10 mouse cellular contexts compared by ENCODE assay signal in genomic region chr11:51819964-51820363, GRCm38 (mm10). TPM values are rescaled to one million over a fixed set of nuclear protein-coding genes. Genes with fewer than 3 reads are reported as not detected.
A peak's percentile ranks its signal among the peaks of the same experiment; 100 is the strongest.
DNase-seq lines count a peak whose midpoint lies in the region; ATAC-seq and TF ChIP-seq lines count a peak whose summit lies in the region.
"Had no signal": no experiment of that assay in that cellular context is flagged by ENCODE, and none has a peak within 500 bp of the region (broad histone marks: within the 10 kb centered on the region; RNA-seq: fewer than 3 reads in every experiment).

No protein-coding gene starts in this region.

- H3K27me3 ChIP-seq in heart, adult 2 months (ENCODE audit: control insufficient read depth, insufficient read depth, low read length) = no peaks in the 10 kb centered on the region
- no peaks in the 10 kb centered on the region for H3K27me3 ChIP-seq in liver, postnatal 0 days (ENCODE audit: insufficient read depth, low read length)
- H3K27me3 ChIP-seq: embryonic facial prominence, embryonic 15.5 days; limb, embryonic 13.5 days had no signal

- DNase-seq in heart, adult 2 months = peak; percentile 60 to 70
- DNase-seq in heart, adult 8-10 months (ENCODE audit: low spot score) = no peak
- DNase-seq in 416B (ENCODE audit: low read depth) = peak; percentile 83
- peak; percentile 55 for DNase-seq in MEL-GATA-1-ER (ENCODE audit: extremely low read depth, low read depth)
- peak; percentile 56 to 59 for DNase-seq in cerebellum, postnatal 10 days
- peak; percentile 69 for DNase-seq in liver, postnatal 0 days
- peak; percentile 60 for DNase-seq in testis, postnatal 10 days (ENCODE audit: low spot score)
- DNase-seq in frontal cortex, postnatal 14 days (ENCODE audit: low spot score in 2 of 2) = no peak

- peaks cover 6% of the 10 kb centered on the region; the same call in 1 of the 2 replicates for H3K4me1 ChIP-seq in heart, adult 2 months (ENCODE audit: control insufficient read depth, insufficient read depth, low read length)
- H3K4me1 ChIP-seq in liver, postnatal 0 days (ENCODE audit: insufficient read depth) = peaks cover 19% of the 10 kb centered on the region
- H3K4me1 ChIP-seq: limb, embryonic 13.5 days had no signal

- no peak for TF ChIP-seq POLR2A in heart, adult 2 months (IDR thresholded peaks at IDR 0.05; ENCODE audit: insufficient read depth, low read depth, low read length)

- 0 out of 2 replicates have a peak, but pooled peaks have one; percentile 8 for TF ChIP-seq EP300 in heart, adult 2 months (IDR thresholded peaks at IDR 0.05; ENCODE audit: insufficient read depth, low read depth, low read length)
- TF ChIP-seq EP300 in liver, postnatal 0 days (IDR thresholded peaks at IDR 0.05; ENCODE audit: low read depth) = no peak

- no peaks in the 10 kb centered on the region for H3K36me3 ChIP-seq in heart, adult 2 months (ENCODE audit: control insufficient read depth, insufficient read depth, low read length)
- peaks cover 15% of the 10 kb centered on the region for H3K36me3 ChIP-seq in liver, postnatal 0 days (replicated peaks; ENCODE audit: insufficient read depth, low read length)

- 76% methylated on average over 3 of the region's 3 CpGs for WGBS in heart, adult 2 months
- WGBS in liver, postnatal 0 days (ENCODE audit: insufficient replicate concordance) = 86% methylated on average over 3 of the region's 3 CpGs

- no peaks in the 10 kb centered on the region for H3K79me2 ChIP-seq in heart, adult 2 months (replicated peaks; ENCODE audit: control insufficient read depth, insufficient read depth, low read length)

- H3K4me2 ChIP-seq in liver, postnatal 0 days (ENCODE audit: low read depth, low read length) = no peak overlapping the region
- H3K4me2 ChIP-seq: embryonic facial prominence, embryonic 15.5 days; limb, embryonic 13.5 days had no signal

- no peak overlapping the region for H3K27ac ChIP-seq in heart, adult 2 months
- no peak overlapping the region for H3K27ac ChIP-seq in liver, postnatal 0 days (ENCODE audit: low read depth)
- H3K27ac ChIP-seq: embryonic facial prominence, embryonic 15.5 days; limb, embryonic 13.5 days had no signal

- H3K9me3 ChIP-seq in liver, postnatal 0 days (ENCODE audit: low read length) = no peaks in the 10 kb centered on the region
- H3K9me3 ChIP-seq: embryonic facial prominence, embryonic 15.5 days; limb, embryonic 13.5 days had no signal

- no peak for ATAC-seq in liver, postnatal 0 days

- TF ChIP-seq CTCF in heart, adult 2 months (IDR thresholded peaks at IDR 0.05) = peak; percentile 78
- TF ChIP-seq CTCF in liver, postnatal 0 days (IDR thresholded peaks at IDR 0.05; ENCODE audit: low read depth) = peak; percentile 77

- no peak overlapping the region for H3K9ac ChIP-seq in heart, adult 2 months (ENCODE audit: low read depth, low read length)
- H3K9ac ChIP-seq in liver, postnatal 0 days (replicated peaks) = no peak overlapping the region
- H3K9ac ChIP-seq: embryonic facial prominence, embryonic 15.5 days; limb, embryonic 13.5 days had no signal

- no peak overlapping the region for H3K4me3 ChIP-seq in heart, adult 2 months
- H3K4me3 ChIP-seq in liver, postnatal 0 days (ENCODE audit: low read depth, low read length) = no peak overlapping the region
- H3K4me3 ChIP-seq: embryonic facial prominence, embryonic 15.5 days; limb, embryonic 13.5 days had no signal

- intact Hi-C loops in heart, adult 2 months (cut with DNase I) = loop anchor here (2.0 to 5.0 kb wide), 2 partner anchors 147 to 402 kb away; partner anchors contain the start of gene Cdkn2aipnl

RNA-seq across cellular contexts. Expression of gene Jade2, which starts 37.5 kb away (rescaled TPM):
- total RNA-seq in heart, adult 2 months (2021) = 10 to 100 TPM; 11.3 to 12.4 TPM
- polyA plus RNA-seq in heart, adult 2 months (2012; rRNA removed) = 6.5 and 7.3 TPM in 2 replicates
- total RNA-seq in heart, adult 8-10 months (2022) = 10 to 100 TPM in 3 of 4 experiments, 1 to 10 TPM in 1; 9.8 to 14.8 (median 11.8) TPM
- 0.86 and 1.0 TPM in 2 replicates for polyA plus RNA-seq in liver, postnatal 0 days (2015; fragmentation: Nextera tagmentation; extraction: Ambion mirVana)

RNA-seq across cellular contexts. Expression of gene Sar1b, which starts 56.5 kb away (rescaled TPM):
- 100 to 1,000 TPM; 123 to 149 TPM for total RNA-seq in heart, adult 2 months (2021)
- 64.2 and 131 TPM in 2 replicates for polyA plus RNA-seq in heart, adult 2 months (2012; rRNA removed)
- total RNA-seq in heart, adult 8-10 months (2022) = 100 to 1,000 TPM; 149 to 178 (median 154) TPM
- 204 TPM in 2 replicates for polyA plus RNA-seq in liver, postnatal 0 days (2015; fragmentation: Nextera tagmentation; extraction: Ambion mirVana)

RNA-seq across cellular contexts. Expression of gene Sec24a, which starts 56.5 kb away (rescaled TPM):
- 10 to 100 TPM; 15.3 to 16.6 TPM for total RNA-seq in heart, adult 2 months (2021)
- 9.3 and 12.3 TPM in 2 replicates for polyA plus RNA-seq in heart, adult 2 months (2012; rRNA removed)
- 10 to 100 TPM; 15.0 to 16.9 (median 16.2) TPM for total RNA-seq in heart, adult 8-10 months (2022)
- polyA plus RNA-seq in liver, postnatal 0 days (2015; fragmentation: Nextera tagmentation; extraction: Ambion mirVana) = 14.1 and 15.0 TPM in 2 replicates

Comparison
In these comparisons a context has a peak if more than half of its experiments do, and no peak if none do; other contexts are left out.
1. DNase-seq: peak in heart, adult 2 months (2 of 2), 416B (single experiment), MEL-GATA-1-ER (single experiment), cerebellum, postnatal 10 days (2 of 2), liver, postnatal 0 days (single experiment) and testis, postnatal 10 days (single experiment); none in heart, adult 8-10 months (single experiment) and frontal cortex, postnatal 14 days (0 of 2).